Mouse (Mus musculus) T-cell, adult 2 months (primary cell): ENCODE measurements around the gene Mapkapk3.
A peak's percentile ranks its signal among the peaks of the same experiment; 100 is the strongest.
"Not testable (repeated sequence)": the region's sequence is repeated elsewhere in the genome, so short reads cannot be mapped to it uniquely, and the experiment has no call there.

Source experiments
- DNase-seq: peaks from one replicate; pipeline ENCODE4 v3.0.0; 2022; ENCODE audit warnings: low spot score

The Mapkapk3 gene

GRCm38 (mm10) chr9:107307099-107307872, 17.6 kb upstream of the Mapkapk3 start:
- no peak for DNase-seq

DNA sequence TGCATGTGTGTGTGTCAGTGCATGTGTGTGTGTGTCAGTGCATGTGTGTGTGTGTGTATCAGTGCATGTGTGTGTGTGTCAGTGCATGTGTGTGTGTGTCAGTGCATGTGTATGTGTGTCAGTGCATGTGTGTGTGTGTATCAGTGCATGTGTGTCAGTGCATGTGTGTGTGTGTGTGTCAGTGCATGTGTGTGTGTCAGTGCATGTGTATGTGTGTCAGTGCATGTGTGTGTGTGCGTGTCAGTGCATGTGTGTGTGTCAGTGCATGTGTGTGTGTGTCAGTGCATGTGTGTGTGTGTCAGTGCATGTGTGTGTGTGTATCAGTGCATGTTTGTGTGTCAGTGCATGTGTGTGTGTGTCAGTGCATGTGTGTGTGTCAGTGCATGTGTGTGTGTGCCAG, 17.0 kb upstream of the Mapkapk3 start:
- not testable (repeated sequence) for DNase-seq

- peak; percentile 47 for DNase-seq
These were observed 16.2 kb upstream of the Mapkapk3 start for GRCm38 (mm10) chr9:107305601-107306542.

GRCm38 (mm10) chr9:107305012-107305411, 15.3 kb upstream of the Mapkapk3 start:
- DNase-seq: no peak

DNA sequence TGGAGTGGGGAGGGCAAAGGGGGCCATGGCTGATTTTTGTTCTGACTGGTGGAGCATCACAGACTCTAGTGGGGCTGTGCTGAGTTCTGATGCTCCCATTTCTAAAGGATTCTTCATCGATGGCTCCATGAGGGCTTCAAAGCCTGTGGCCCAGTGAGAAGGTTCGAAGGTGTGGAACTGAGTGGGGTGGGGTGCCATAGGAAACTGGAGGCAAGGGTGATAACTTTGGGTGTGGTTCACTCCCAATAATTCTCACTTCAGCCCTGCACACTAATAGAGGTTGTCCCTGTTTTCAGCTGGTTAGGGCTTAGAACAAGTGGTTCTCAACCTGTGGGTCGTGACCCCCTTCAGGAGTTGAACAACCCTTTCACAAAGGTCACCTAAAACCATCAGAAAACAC, 14.7 kb upstream of the Mapkapk3 start:
- no peak for DNase-seq

DNA sequence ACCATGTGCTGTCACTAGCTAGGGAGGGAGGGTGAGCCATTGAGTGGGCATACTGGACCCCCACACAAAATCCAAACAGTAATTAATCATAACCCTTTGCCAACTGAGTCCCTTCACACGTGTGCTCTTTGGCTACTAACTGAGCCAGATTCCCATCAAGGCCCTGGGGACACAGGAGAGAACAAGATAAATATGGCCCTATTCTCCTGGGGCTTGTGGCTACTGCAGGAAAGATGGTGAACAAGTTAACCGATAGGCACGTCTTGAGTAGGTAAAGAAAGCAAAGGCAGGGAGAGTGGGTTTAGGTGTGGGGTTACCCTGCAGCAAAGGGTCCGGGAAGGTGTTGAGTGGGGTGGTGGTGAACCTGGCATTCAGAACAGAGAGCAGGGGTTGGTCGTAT, 14.2 kb upstream of the Mapkapk3 start:
- no peak for DNase-seq

GRCm38 (mm10) chr9:107303121-107303820, 13.6 kb upstream of the Mapkapk3 start:
- no peak for DNase-seq

DNA sequence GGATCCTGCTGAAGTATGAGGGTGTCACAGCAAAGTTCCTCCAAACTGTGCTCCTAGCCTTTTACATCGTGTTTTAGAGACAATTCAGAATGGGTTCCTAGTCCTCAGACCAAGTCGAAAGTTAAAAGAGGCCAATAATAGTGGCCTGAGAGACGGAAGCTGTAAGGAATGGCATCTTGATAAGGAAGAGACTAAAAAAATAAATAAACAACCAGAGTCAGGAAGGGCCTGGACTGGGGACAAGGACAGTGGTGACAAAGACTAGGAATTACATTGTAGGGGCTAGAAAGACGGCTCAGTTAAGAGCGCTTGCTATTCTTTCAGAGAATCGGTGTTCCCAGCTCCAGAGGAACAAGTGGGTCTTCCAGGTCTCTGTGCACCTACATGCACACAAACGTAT, 12.9 kb upstream of the Mapkapk3 start:
- no peak for DNase-seq

DNA sequence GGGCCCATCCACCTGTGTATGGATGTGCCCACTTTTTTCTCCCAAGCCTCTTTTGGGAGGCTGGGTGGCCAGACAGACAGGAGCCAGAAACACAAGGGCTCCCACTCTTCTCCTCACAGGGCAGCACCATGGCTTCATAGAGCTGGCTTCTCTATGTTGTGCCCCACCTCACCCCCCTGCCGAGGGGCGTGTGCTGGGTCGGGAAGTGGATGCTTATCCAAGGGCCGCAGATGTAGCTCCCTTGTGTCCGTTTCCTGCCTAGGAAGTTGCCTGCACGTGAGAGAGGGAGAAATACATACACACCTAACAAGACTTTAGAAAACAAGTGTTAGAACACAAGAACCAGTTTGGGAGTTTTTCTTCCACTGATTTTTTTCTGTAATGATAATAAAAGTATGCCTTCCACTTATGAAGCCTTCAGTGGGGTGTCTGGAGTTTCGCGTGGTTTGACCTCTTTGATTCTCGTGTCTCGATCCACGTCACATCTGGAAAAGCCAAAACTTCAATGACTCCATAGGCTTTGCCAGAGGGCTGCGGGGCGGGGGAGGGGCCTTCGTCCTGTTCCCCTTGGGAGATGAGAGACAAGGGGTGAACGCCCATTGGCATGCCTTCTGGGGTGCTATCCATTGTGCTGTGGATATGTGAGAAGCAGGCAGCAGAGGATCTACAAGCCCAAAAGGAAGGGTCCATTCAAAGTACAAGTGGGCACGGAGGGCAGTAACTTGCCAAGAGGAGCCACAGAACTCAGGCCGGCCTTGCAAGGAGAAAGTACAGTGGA, 12.1 kb upstream of the Mapkapk3 start:
- DNase-seq: no peak

DNA sequence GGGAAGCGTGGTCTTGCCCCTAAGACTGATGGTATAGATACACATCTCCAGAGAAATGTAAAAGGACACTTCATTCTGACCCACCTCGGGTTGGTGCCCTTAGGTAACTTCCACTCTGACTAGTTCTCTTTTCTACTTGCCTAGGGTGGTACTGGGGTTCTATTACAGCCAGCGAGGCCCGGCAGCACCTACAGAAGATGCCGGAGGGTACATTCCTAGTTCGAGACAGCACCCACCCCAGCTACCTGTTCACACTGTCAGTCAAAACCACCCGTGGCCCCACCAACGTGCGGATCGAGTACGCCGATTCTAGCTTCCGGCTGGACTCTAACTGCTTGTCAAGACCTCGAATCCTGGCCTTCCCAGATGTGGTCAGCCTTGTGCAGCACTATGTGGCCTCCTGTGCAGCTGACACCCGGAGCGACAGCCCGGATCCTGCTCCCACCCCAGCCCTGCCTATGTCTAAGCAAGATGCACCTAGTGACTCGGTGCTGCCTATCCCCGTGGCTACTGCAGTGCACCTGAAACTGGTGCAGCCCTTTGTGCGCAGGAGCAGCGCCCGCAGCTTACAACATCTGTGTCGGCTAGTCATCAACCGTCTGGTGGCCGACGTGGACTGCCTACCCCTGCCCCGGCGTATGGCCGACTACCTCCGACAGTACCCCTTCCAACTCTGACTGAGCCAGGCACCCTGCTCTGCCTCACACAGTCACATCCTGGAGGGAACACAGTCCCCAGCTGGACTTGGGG, 10.7 kb upstream of the Mapkapk3 start:
- no peak for DNase-seq

DNA sequence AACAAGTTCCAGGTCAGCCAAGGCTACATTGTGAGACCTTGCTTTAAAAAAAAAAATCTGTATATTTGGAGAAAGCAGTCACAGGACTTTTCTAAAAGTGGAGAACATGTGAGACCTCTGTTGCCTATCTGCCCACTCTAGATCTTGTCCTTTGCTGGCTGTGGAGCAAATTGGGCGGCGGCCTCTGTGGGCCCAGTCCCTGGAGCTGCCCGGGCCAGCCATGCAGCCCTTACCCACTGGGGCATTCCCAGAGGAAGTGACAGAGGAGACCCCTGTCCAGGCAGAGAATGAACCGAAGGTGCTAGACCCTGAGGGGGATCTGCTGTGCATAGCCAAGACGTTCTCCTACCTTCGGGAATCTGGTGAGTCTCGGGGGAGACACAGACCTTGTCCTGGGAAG, 10.1 kb upstream of the Mapkapk3 start:
- no peak for DNase-seq

DNA sequence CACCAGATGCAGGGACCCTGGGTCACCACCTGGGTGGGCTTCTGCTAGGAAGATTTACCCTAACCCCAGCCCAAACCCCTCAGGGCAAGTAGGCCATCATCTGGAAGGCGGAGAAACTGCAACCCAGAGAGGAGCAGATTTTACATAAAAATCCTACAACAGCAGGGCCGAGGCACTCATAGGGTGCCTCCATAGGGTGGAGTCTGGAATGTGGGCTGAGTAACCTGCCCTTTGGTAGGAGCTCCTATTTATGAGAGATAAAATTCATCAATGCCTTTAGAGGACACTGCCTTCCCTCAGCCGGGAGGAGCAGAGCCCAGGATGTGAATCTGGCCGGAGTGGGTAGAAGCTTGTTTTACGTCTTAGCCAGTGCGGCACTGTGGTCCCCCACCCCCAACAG, 9.2 kb upstream of the Mapkapk3 start:
- no peak for DNase-seq

DNA sequence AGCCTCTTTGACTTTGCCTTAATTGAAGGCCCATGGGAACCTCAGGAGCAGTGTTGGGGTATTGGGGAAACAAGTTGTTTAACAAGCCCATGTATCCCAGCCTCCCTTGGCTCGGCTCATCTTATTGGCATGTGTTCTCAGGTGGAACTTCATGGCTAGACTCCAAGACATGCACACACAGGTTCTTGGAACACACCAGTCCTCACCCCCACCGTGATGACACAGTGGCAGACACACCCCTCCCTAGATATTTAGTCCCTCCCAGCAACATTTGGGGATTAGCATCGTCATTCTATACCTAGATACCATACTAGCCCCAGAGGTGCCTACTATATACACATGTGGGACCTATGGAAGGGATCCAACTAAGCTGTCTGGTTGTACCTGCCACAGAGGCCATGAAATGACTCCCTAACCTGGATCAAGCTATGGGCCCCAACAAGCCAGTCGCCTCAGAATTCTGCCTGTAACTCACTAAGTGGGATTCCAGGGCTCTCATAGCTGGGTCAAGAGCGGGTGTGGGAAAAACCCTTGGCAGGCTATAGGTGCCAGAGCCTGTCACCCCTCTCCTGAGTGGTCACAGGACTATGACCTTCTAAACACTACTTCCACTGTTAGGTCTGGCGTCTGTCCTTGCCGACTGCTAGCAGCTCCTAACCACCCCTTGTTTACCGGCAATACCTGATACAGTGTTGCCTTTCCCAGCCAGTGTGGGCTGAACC, 8.5 kb upstream of the Mapkapk3 start:
- DNase-seq: no peak

GRCm38 (mm10) chr9:107297658-107298057, 8.0 kb upstream of the Mapkapk3 start:
- DNase-seq: no peak

DNA sequence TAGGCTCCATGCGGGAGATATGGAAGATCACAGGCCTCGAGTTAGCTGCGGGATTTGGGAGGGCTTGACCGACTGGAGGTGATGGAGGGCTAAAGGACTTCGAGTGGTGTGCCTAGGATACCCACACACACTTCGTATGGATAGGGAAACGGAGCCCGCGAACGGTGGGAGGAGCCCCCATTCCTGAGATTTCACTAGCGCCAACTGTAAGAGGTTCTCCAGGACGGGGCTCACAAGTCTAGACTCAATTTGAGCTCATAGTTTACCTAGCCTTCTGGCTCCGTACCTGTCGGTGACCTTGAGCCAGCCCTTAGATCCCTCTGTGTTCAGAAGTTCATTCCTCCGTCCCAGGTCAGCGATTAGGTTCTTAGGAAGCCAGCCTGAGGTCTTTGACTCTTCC, 7.4 kb upstream of the Mapkapk3 start:
- DNase-seq: no peak

DNA sequence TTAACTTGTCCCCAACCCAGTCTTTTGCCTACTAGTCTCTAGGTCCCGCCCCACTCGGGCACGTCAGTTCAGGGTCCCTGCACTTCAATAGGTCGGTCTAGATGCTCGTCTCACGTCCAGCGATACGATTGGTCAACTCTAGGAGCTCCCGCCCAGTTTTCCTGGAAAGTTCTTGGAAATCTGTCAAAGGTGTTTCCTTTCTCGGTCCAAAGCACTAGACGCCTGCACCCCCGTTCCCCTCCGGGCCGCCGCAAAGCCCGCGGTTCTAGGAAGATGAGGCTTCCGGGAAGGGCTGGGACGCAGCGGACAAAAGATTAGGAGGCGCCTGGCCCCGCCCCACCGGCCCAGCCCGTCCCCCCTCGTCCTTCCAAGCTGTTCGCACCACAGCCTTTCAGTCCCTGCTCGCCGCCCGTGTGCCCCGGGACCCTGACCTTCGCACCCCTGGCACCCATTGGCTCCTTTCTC, 6.9 kb upstream of the Mapkapk3 start:
- DNase-seq: peak; percentile 74

GRCm38 (mm10) chr9:107296041-107296440, 6.4 kb upstream of the Mapkapk3 start:
- DNase-seq: no peak

DNA sequence AAGGTAGTCTGAATTCAATTTTAAA, 6.2 kb upstream of the Mapkapk3 start, which contains the start of gene Cish:
TSS of gene Cish (plus strand) at position 11 of the 25 bp plus-strand sequence.
- no peak for DNase-seq

- peak; percentile 85 for DNase-seq
These were observed 5.9 kb upstream of the Mapkapk3 start for GRCm38 (mm10) chr9:107295616-107296015.

- DNase-seq: peak; percentile 68
These were observed 4.6 kb upstream of the Mapkapk3 start for GRCm38 (mm10) chr9:107294249-107294648.

- peak; percentile 75 for DNase-seq
These were observed 1.2 kb upstream of the Mapkapk3 start for GRCm38 (mm10) chr9:107290897-107291296.
